Mouse (Mus musculus): ENCODE data around the gene Ppfia3.

The Ppfia3 gene

DNA sequence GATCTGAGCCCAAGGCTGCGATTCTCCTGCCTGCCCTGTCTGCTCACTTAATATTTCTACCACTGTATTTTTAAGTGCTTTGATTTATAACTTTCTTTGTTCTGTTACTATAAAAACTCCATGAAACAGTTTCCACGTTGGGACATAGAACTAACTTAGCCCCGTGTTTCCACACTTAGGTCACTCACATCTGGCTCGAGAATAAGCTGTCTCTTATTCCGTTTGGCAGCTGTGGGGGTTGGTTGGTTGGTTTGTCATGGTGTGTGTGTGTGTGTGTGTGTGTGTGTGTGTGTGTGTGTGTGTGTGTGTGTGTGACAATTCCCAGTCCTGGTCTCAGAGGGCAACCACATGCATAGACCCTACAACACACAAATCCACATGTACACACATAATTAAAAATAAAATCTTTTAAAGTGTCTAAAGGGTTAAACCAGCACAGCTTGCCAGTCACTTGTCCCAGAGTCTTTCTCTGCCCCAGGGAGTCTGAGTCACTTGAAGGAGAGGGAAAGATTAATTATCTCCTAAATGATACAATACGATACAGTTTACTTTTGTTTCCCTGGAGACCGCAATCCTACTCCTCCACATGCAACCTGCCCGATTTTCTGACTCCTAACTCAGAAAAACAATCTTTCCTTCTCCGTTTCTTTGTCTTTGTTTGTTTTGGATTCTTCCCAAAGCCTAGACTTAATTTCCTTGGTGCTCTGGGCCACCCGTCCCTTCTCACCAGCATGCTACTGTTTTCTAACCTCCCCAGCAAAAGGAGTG, 53.9 kb downstream of the Ppfia3 start:
- no peak for DNase-seq (ENCODE audit: low read depth, low spot score)

DNA sequence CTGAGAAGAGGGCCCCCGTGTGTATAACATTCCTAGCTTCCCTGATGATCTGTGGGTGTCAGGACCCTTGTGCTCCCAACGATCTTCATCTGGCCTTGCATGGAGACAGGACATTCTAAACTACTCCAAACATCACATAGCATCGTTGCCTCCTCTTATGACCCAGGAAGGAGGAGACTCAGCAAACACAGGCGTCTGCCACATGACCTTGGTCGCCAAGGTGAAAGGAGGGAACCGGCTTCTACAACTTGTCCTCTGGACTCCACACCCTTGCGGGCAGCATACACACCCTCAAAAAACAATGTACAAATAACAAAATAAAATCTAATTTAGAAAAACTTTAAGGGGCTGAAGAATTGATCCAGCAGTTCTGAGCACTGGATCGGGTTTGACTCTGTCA, 54.8 kb downstream of the Ppfia3 start:
- DNase-seq (ENCODE audit: low read depth, low spot score), result no peak

DNA sequence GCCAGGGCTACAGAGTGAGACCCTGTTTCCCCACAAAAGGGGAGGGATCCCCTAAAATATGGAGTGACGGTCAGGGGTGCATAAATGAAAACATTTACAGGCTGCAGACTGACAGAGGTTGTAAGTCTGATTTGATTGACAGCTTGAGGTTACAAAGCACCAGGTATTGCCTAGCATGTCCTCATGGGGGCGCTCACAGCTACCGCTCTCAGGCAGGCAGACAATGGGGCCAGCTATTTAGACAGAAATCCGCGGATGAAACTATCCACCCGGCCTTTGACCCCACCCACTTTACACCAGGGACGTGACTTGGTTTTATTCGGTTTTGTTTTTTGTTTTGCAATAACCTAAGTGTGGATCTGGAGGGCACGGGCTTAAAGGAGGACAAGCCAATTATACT, 57.4 kb downstream of the Ppfia3 start:
- peak; percentile 85 for DNase-seq (ENCODE audit: low read depth, low spot score)

DNA sequence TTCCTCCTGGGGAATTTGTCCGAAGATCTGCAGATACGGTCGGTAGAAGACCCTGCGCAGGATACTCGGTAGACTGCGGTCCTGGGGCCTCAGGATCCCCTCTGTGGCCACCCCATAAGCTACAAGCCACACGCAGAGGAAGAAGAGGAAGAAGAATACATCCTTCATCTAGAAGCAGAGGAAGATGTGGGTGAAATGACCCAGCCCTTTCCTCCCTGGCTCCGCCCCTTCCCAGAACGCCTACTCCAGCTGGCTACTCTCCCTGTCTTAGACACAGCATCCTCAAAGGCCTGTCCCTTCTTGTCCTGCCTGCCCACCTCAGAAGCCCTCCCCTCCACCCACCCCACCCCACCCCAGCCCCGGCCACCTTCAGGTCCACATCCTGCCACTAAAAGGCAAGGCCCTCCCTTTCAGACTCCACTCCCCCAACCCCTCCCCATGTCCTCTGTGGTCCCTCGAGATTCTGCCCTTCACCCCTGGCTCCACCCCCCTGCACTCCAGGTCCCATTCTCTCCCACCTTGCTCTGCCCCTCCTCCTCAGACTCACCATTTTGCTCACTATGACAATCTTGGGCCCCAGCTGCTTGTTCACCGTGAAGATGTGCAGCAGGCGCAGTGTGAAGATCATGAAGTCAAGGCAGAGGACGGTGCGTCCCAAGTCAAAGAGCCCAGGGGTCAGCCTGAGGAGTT, 58.1 kb downstream of the Ppfia3 start:
- DNase-seq (ENCODE audit: low read depth, low spot score), result peak; percentile 44

DNA sequence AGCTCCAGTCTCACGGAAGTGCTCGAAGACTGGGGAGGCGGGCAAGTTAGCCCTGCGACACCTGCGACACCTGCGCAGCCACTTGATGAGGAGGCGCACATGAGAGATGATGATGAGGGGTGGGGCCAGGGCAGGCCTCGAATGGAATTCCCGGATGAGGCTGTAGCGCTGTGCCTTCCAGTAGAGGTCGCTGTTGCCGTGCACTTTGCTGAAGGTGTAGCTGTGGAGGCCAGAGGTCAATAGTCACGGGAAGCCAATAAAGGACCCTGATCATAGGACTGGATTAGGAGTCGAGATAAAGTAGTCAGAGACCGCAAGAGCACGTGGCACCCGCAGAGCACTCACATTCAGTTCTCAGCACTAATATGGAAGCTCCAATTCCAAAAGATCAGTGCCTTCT, 61.5 kb downstream of the Ppfia3 start:
- DNase-seq (ENCODE audit: low read depth, low spot score), result peak; percentile 80

DNA sequence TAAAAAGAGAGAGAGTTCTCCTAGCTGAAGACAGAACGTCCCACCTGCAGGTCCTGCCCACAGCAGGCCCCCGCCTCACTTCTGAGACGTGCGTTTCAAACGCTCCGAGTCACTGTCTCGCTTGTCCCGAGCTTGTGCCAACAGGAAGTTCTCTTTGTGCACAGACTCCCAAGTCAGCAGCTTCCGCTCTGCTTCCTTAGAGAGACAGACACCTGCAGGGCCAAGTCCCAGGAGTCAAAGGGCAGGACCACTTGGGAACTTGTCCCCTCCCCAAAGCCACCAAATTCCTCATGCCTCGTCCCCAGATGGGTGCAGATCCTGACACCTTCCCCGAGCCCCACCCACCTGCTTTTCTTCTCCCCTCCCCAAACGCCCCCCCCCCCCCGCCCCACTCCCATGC, 62.0 kb downstream of the Ppfia3 start:
- DNase-seq (ENCODE audit: low read depth, low spot score), result no peak

DNA sequence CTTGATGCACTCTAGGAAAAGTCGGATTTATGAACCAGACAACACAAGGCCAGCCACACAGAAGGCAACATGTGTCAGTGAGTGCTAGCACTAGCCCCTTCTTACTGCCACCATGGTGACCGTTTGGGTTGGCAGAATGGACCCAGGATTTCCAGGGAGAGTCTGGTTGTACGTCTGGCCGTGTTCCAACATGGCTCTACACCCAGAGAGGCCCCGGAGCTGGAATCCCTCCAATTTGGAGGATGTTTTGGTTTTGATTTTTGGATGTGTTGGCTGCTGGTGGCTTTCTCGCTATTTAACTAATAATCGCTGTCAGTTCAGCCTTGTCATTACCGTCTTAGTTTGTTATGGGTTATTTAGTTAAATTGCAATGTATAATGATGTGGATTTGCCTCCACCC, 64.2 kb downstream of the Ppfia3 start:
- no peak for DNase-seq (ENCODE audit: low read depth, low spot score)

DNA sequence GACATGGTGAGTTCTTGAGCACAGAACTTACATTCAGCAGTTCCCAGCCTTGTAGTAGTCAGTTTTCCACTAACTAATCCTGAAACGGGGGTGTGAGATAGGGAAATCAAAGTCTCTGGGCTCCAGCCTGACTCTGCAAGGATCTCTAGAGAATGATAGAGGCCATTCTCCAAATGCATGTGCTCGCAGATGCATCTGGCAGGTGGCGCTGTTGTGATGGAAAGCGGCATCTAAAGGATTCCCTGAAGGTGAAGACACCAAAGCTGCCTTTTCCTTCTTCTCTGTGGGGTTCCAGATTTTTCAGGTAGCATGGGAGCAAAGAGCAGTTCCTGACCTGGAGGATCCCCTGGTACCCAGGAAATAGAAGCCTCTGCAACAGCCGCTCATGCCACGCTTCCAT, 66.5 kb downstream of the Ppfia3 start:
- peak; percentile 78 for DNase-seq (ENCODE audit: low read depth, low spot score)

DNA sequence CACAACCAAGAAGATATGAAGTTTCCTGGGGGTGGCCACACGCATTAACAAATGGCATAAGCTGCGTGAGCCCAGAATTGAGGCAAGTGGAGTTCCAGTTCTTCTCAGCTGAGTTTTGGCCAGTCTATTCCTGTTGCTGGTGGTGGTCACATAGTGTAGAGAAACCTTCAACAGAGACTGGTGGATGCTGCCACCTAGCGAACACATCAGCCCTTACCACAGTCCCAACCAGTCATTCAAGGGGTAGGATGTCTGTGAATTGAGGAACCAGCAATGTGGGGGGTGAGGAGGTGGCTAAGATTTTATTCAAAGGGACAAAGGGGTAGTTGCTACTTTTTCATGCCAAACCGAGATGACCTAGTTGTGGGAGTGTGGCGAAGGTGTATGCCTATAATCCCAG, 67.1 kb downstream of the Ppfia3 start:
- DNase-seq (ENCODE audit: low read depth, low spot score), result peak; percentile 79

DNA sequence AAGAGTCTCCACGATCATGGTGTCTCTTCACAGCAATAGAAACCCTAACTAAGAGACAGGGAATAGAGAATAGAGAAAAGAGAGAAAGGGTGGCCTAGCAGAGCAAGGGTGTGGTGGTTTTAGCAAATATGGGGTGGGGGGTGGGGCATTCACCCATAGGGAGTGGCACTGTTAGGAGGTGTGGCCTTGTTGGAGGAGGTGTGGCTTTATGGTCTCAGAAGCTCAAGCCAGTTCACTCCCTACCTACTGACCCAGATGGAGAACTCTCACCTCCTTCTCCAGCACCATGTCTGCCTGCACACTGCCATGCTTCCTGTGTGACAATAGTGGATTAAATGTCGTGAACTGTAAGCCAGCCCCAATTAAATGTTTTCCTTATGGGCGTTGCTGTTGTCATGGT, 69.3 kb downstream of the Ppfia3 start:
- DNase-seq (ENCODE audit: low read depth, low spot score), result no peak

DNA sequence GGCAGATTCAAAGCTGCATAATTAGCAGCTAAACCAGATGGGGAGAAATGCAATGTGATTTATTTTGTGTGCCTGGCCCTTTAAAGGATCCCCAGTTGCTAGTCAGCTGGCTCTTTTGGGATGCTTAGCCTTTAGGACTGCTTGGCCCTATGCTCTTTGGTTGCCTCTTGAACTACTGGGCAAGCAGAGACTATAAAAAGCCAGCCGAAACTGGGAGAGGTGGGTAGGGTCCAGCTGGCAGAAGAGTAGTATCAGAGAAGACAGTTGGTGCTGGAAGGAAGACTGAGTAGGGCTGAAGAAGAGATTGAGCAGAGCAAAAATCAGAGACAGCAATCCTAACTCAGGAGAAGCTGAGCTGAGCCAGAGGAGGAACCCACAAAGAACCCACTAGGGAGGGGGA, 70.2 kb downstream of the Ppfia3 start:
- no peak for DNase-seq (ENCODE audit: low read depth, low spot score)

All from CD4-positive, CD25-positive, alpha-beta regulatory T cell, adult 2 months (primary cell).